Mouse (Mus musculus): ENCODE data around the gene Slc25a10. TPM values are rescaled to one million over a fixed set of nuclear protein-coding genes. Genes with fewer than 3 reads are reported as not detected.

Gene Slc25a10
- polyA plus RNA-seq, 1 experiment from 2014 or later, result 71.8 TPM

DNA sequence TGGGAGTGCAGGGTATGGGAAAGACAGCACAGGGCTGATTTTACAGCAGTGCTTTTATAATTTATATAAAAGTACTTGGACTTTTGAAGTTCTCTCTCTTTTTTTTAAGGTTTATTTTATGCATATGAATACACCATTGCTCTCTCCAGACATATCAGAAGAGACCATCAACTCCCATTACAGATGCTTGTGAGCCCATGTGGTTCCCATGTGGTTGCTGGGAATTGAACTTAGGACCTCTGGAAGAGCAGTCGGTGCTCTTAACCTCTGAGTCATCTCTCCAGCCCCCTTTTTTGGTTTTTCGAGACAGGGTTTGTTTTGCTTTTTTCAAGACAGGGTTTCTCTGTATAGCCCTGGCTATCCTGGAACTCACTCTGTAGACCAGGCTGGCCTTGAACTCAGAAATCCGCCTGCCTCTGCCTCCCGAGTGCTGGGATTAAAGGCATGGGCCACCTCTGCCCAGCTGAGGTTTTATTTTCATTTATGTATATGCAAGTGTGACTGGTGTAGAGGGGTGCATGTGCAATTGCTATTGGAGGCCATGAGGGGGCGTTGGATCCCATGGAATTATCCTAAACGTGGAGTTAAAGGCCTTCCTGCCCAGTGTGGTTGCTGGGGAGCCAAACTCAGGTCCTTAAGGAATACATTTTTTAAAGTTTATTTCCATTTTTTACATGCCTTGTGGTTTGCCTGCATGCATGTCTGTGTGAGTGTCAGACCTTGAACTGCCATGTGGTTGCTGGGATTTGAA is 32.6 kb upstream of the Slc25a10 start:
- Histone ChIP-seq H3K9me3 (replicated peaks) (no peaks in the 10 kb centered on the region), H3K36me3 (peaks cover 68% of the 10 kb centered on the region), H3K27ac (peak overlapping the region; percentile 97), H3K4me1 (peaks cover 31% of the 10 kb centered on the region), H3K27me3 (ENCODE audit: low read depth, poor library complexity, severe bottlenecking) (no peaks in the 10 kb centered on the region), H3K4me3 (peak overlapping the region; percentile 98)
- 71% methylated on average over 6 of the region's 6 CpGs for WGBS
- no peak for DNase-seq (ENCODE audit: low spot score)

- no peak for DNase-seq (ENCODE audit: low spot score)
- Histone ChIP-seq H3K36me3 (peaks cover 70% of the 10 kb centered on the region), H3K4me3 (no peak overlapping the region), H3K4me1 (peaks cover 35% of the 10 kb centered on the region), H3K9me3 (replicated peaks) (no peaks in the 10 kb centered on the region), H3K27ac (no peak overlapping the region), H3K27me3 (ENCODE audit: low read depth, poor library complexity, severe bottlenecking) (no peaks in the 10 kb centered on the region)
- 88% methylated on average over 2 of the region's 2 CpGs for WGBS
These were observed 28.1 kb upstream of the Slc25a10 start for GRCm38 (mm10) chr11:120463536-120463935.

DNA sequence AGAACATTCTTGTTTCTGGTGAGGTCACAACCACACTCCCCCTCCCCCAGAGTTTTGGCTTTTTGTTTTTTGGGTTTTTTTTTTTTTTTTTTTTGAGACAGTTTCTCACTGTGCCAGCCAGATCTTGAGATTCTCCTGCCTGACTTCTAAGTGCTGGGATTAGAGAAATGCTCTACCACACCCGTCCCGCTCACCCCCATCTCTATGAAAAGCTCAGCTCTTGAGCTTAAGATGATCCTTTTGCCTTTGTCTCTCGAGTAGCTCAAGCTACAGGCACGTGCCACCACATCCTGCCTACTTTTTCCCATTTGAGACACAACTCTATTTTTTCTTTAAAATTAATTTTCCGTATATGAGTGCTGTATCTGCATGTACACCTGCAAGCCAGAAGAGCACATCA is 27.3 kb upstream of the Slc25a10 start:
- no peak for DNase-seq (ENCODE audit: low spot score)
- Histone ChIP-seq H3K36me3 (peaks cover 68% of the 10 kb centered on the region), H3K4me3 (no peak overlapping the region), H3K4me1 (peaks cover 29% of the 10 kb centered on the region), H3K27me3 (ENCODE audit: low read depth, poor library complexity, severe bottlenecking) (no peaks in the 10 kb centered on the region), H3K9me3 (replicated peaks) (no peaks in the 10 kb centered on the region), H3K27ac (no peak overlapping the region)
- WGBS, result 89% methylated on average over 5 of the region's 5 CpGs

GRCm38 (mm10) chr11:120465521-120465920 is 26.1 kb upstream of the Slc25a10 start:
- H3K36me3 ChIP-seq, result peaks cover 69% of the 10 kb centered on the region
- 97% methylated on average over 4 of the region's 4 CpGs for WGBS
- no peaks in the 10 kb centered on the region for H3K27me3 ChIP-seq (ENCODE audit: low read depth, poor library complexity, severe bottlenecking)
- peak overlapping the region; percentile 88 for H3K4me3 ChIP-seq
- H3K4me1 ChIP-seq, result peaks cover 29% of the 10 kb centered on the region
- no peak for DNase-seq (ENCODE audit: low spot score)
- H3K27ac ChIP-seq, result no peak overlapping the region
- no peaks in the 10 kb centered on the region for H3K9me3 ChIP-seq (replicated peaks)

DNA sequence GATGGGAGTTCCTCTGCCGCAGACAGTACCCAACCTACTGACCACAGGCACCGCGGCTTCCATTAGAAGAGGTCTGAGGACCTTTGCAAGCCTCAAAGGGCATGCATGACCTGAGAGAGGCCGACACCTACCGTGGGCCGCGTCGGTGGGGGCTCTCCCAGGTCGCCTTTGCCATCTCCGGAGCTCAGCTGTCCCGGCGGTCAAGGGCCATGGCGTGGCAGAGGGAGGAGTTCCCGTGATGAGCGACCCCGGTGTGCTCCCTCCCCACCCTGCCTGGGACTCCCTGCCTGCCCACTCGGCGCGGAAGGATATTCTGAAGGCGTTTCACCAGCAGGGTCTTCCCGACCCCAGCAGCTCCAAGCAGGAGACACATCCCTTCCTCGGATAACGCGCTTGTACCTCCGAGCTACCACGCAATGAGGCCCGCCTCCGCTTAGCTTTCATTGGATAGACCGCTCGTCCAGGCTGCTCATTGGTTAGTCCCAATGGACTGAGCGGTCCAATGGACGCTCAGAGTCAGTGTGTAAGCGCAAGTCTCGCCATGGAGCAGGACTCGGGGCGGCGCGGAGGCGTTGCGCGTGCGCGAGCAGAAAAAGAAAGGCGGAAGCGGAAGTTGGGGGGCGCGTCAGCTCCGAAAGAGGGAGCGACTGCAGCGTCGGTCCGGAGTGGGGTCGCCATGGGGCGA is 24.4 kb upstream of the Slc25a10 start, which contains the start of gene Arl16:
TSS of gene Arl16 (minus strand) at position 557 of the 685 bp plus-strand sequence.
- Histone ChIP-seq H3K9me3 (replicated peaks) (no peaks in the 10 kb centered on the region), H3K36me3 (peaks cover 69% of the 10 kb centered on the region), H3K4me3 (peak within 1 kb of the TSS; percentile 88), H3K27ac (peak within 1 kb of the TSS; percentile 88), H3K27me3 (ENCODE audit: low read depth, poor library complexity, severe bottlenecking) (no peaks in the 10 kb centered on the region), H3K4me1 (peaks cover 27% of the 10 kb centered on the region)
- under 1% methylated on average over 54 of the region's 54 CpGs for WGBS
- peak; percentile 99 for DNase-seq (ENCODE audit: low spot score)

DNA sequence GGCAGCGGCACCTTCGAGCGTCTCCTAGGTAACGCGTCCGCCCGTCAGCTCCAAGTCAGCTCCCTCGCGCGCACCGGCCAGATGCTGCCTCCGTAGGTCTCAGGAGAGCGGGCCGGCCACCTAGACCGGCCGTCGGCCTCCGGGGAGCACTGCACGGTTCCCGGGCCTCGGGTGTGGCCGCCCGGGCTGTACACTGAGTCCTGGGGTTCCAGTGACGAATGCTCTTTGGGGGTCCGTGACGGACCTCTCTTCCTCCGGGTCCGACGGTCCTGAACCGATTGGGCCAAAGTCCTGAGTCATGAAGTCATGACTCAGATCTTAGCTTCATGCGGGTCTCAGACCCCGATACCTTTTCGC is 23.9 kb upstream of the Slc25a10 start:
- H3K36me3 ChIP-seq, result peaks cover 69% of the 10 kb centered on the region
- DNase-seq (ENCODE audit: low spot score), result no peak
- H3K27me3 ChIP-seq (ENCODE audit: low read depth, poor library complexity, severe bottlenecking), result no peaks in the 10 kb centered on the region
- WGBS, result under 1% methylated on average over 33 of the region's 33 CpGs
- H3K4me1 ChIP-seq, result peaks cover 27% of the 10 kb centered on the region
- no peaks in the 10 kb centered on the region for H3K9me3 ChIP-seq (replicated peaks)
- H3K27ac ChIP-seq, result peak overlapping the region; percentile 88
- peak overlapping the region; percentile 88 for H3K4me3 ChIP-seq

DNA sequence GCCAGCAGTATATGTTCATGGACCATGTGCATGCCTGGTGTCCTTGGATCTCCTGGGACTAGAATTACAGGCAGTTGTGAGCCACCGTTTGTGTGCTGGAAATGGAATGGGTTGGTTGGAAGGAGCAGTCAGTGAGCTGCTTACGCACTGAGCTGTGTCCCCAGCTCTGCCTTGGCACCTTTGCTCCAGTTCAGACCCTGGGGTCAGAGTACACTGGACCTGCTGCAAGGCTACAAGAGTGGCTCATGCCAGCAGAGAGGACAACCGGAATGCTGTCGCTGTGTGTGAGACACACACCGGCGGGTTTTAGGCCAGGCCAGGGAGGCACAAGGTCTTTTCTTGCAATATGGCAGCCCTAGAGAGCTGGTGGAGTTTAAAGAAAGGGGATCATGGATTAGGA is 19.6 kb upstream of the Slc25a10 start:
- Histone ChIP-seq H3K9me3 (replicated peaks) (no peaks in the 10 kb centered on the region), H3K4me3 (no peak overlapping the region), H3K27me3 (ENCODE audit: low read depth, poor library complexity, severe bottlenecking) (no peaks in the 10 kb centered on the region), H3K4me1 (peaks cover 10% of the 10 kb centered on the region), H3K27ac (no peak overlapping the region), H3K36me3 (peaks cover 77% of the 10 kb centered on the region)
- WGBS, result 95% methylated on average over 6 of the region's 6 CpGs
- no peak for DNase-seq (ENCODE audit: low spot score)

DNA sequence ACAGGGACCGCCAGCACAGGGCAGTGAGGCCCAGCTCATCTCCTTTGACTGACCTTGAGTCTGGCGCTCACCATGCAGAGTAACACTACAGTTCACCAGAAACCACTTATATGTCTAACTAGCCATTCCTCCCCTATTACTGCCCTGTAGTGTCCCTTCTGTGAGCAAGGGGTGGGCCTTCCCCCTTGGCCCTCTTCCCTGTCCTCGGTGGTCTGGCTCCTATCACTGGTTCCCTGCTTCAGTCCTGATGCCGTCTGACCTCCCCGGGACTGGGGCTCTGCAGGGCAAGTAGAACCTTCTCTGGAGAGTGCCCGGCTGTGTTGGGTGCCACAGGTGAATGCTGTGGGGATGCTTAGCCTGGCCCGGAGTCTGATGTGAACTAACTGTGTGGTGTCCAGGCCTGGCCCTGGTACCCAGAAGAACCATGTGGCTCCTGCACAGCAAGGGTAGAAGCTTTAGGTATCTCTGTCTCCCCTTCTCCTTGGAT is 8.1 kb upstream of the Slc25a10 start:
- H3K36me3 ChIP-seq, result peaks cover 88% of the 10 kb centered on the region
- WGBS, result 90% methylated on average over 7 of the region's 7 CpGs

GRCm38 (mm10) chr11:120484265-120484981 is 7.2 kb upstream of the Slc25a10 start, which contains the start of gene Mrpl12:
Mrpl12 (plus strand) TSS chr11:120484613.
- peak; percentile 93 for DNase-seq (ENCODE audit: low spot score)
- H3K4me1 ChIP-seq, result peaks cover 25% of the 10 kb centered on the region
- no peaks in the 10 kb centered on the region for H3K27me3 ChIP-seq (ENCODE audit: low read depth, poor library complexity, severe bottlenecking)
- 1% methylated on average over 60 of the region's 60 CpGs for WGBS
- peak within 1 kb of the TSS; percentile 98 for H3K4me3 ChIP-seq
- H3K36me3 ChIP-seq, result peaks cover 88% of the 10 kb centered on the region
- H3K9me3 ChIP-seq (replicated peaks), result no peaks in the 10 kb centered on the region
- peak within 1 kb of the TSS; percentile 95 for H3K27ac ChIP-seq

More for the DNA sequence above, 8.1 kb upstream of the Slc25a10 start:
- Histone ChIP-seq H3K27ac (peak overlapping the region; percentile 95), H3K27me3 (ENCODE audit: low read depth, poor library complexity, severe bottlenecking) (no peaks in the 10 kb centered on the region), H3K4me3 (peak overlapping the region; percentile 98), H3K4me1 (peaks cover 21% of the 10 kb centered on the region), H3K9me3 (replicated peaks) (no peaks in the 10 kb centered on the region)
- DNase-seq (ENCODE audit: low spot score), result no peak

GRCm38 (mm10) chr11:120485251-120485650 is 6.4 kb upstream of the Slc25a10 start:
- H3K27me3 ChIP-seq (ENCODE audit: low read depth, poor library complexity, severe bottlenecking), result no peaks in the 10 kb centered on the region
- peak overlapping the region; percentile 95 for H3K27ac ChIP-seq
- peaks cover 88% of the 10 kb centered on the region for H3K36me3 ChIP-seq
- H3K4me1 ChIP-seq, result peaks cover 32% of the 10 kb centered on the region
- 11% methylated on average over 10 of the region's 10 CpGs for WGBS
- no peaks in the 10 kb centered on the region for H3K9me3 ChIP-seq (replicated peaks)
- DNase-seq (ENCODE audit: low spot score), result no peak
- peak overlapping the region; percentile 98 for H3K4me3 ChIP-seq

DNA sequence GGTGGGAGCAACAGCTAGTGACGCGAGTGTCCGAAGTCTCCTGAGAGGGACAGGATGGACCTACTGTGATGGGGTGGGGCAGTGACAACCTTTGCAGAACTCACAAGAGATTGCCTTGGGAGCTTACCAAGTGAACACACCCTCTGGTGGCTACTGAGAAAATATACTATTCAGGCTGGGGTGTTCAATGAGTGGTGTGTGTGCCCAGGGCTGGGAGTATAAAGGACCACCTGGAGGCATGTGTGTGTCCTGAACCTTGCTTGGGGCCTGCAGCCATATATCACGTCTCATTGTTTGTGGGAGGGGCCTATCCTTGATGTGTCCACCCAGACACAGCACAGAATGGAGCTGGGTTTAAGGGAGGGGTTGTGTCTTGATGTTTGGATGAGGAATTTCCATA is 3.1 kb upstream of the Slc25a10 start:
- H3K4me3 ChIP-seq, result no peak overlapping the region
- no peak overlapping the region for H3K27ac ChIP-seq
- WGBS, result 85% methylated on average over 4 of the region's 4 CpGs
- no peaks in the 10 kb centered on the region for H3K9me3 ChIP-seq (replicated peaks)
- H3K36me3 ChIP-seq, result peaks cover 61% of the 10 kb centered on the region
- H3K27me3 ChIP-seq (ENCODE audit: low read depth, poor library complexity, severe bottlenecking), result no peaks in the 10 kb centered on the region
- no peak for DNase-seq (ENCODE audit: low spot score)
- H3K4me1 ChIP-seq, result peaks cover 61% of the 10 kb centered on the region

DNA sequence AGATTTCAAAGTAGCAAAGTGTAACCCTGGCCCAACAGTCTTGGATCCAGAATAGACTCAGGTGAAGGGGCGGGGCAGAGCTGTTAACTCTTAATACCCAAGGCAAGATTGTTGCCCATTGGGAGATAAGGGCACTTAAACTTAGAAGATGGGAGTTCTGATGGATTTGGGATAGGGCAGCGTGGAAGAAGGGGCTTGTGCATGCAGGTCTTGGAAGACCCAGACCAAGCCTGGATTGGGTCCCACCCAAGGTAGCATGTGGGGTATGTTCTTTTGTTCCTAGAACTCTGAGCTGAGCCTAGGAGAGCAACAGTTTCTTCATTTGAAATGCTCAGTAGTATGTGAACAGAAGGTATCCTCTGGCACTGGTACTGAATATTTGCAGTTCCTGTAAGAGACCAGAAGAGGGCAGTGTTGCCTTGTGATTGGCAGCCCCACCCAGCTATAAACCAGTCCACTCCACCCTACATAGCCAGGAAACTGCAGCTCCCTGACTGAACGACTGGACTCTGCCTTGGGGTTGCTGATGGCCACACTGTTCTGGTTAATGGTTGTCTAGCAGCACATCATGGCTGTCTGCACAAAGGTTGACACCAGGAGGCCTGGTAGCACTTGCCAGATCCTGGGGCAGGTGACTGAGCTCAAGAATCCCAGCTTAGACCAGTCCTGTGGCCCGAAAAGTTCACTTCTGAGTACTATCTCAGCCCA is 2.4 kb upstream of the Slc25a10 start:
- peaks cover 61% of the 10 kb centered on the region for H3K4me1 ChIP-seq
- H3K27ac ChIP-seq, result peak overlapping the region; percentile 21; the same call in 1 of the 2 replicates
- peak; percentile 74 for DNase-seq (ENCODE audit: low spot score)
- H3K36me3 ChIP-seq, result peaks cover 61% of the 10 kb centered on the region
- no peaks in the 10 kb centered on the region for H3K9me3 ChIP-seq (replicated peaks)
- peak overlapping the region; percentile 19 for H3K4me3 ChIP-seq
- 62% methylated on average over 4 of the region's 4 CpGs for WGBS
- H3K27me3 ChIP-seq (ENCODE audit: low read depth, poor library complexity, severe bottlenecking), result no peaks in the 10 kb centered on the region

All from limb, embryonic 10.5 days (tissue).